Mouse (Mus musculus) spleen, postnatal 10 days (tissue): ENCODE measurements around the gene Srsf3.
"Not testable (repeated sequence)": the region's sequence is repeated elsewhere in the genome, so short reads cannot be mapped to it uniquely, and the experiment has no call there.

Source experiments
- DNase-seq, 2 experiments: peaks; one replicate each; pipeline ENCODE4 v3.0.0; 2021 to 2022; ENCODE audit warnings: low spot score in 2 of 2

Gene Srsf3

GRCm38 (mm10) chr17:29063121-29063987, 30.9 kb downstream of the Srsf3 start:
- no peak for DNase-seq

GRCm38 (mm10) chr17:29063988-29064285, 31.5 kb downstream of the Srsf3 start:
- no peak for DNase-seq

- DNase-seq, result no peak
Observed at GRCm38 (mm10) chr17:29065245-29065940, 33.0 kb downstream of the Srsf3 start.

GRCm38 (mm10) chr17:29065971-29066370, 33.5 kb downstream of the Srsf3 start:
- no peak for DNase-seq

- not testable (repeated sequence) for DNase-seq
Observed at GRCm38 (mm10) chr17:29067416-29067815, 35.0 kb downstream of the Srsf3 start.

- no peak for DNase-seq
Observed at GRCm38 (mm10) chr17:29067847-29068246, 35.4 kb downstream of the Srsf3 start.

GRCm38 (mm10) chr17:29069063-29069462, 36.6 kb downstream of the Srsf3 start:
- DNase-seq, result no peak

GRCm38 (mm10) chr17:29071820-29072219, 39.4 kb downstream of the Srsf3 start:
- no peak for DNase-seq

GRCm38 (mm10) chr17:29072701-29073307, 40.4 kb downstream of the Srsf3 start:
- DNase-seq, result no peak

GRCm38 (mm10) chr17:29073313-29073712, 40.9 kb downstream of the Srsf3 start:
- DNase-seq, result no peak

- DNase-seq, result no peak
Observed at GRCm38 (mm10) chr17:29074085-29074484, 41.7 kb downstream of the Srsf3 start.

GRCm38 (mm10) chr17:29076235-29076634, 43.8 kb downstream of the Srsf3 start:
- DNase-seq, result no peak

GRCm38 (mm10) chr17:29077786-29078509, 45.5 kb downstream of the Srsf3 start:
- no peak for DNase-seq

- no peak for DNase-seq
Observed at GRCm38 (mm10) chr17:29078519-29079383, 46.3 kb downstream of the Srsf3 start.

GRCm38 (mm10) chr17:29080758-29081617, 48.6 kb downstream of the Srsf3 start:
- no peak for DNase-seq

GRCm38 (mm10) chr17:29081618-29082381, 49.4 kb downstream of the Srsf3 start:
- peak in 1 of 2 experiments; percentile 29 for DNase-seq

GRCm38 (mm10) chr17:29083586-29083985, 51.2 kb downstream of the Srsf3 start:
- DNase-seq, result no peak

- peak in 1 of 2 experiments; percentile 8 for DNase-seq
Observed at GRCm38 (mm10) chr17:29084656-29085055, 52.2 kb downstream of the Srsf3 start.

GRCm38 (mm10) chr17:29085266-29085665, 52.8 kb downstream of the Srsf3 start:
- peak in 1 of 2 experiments; percentile 10 for DNase-seq
